Mouse (Mus musculus) kidney, postnatal 0 days (tissue): ENCODE measurements around the gene Borcs6. TPM values are rescaled to one million over a fixed set of nuclear protein-coding genes. Genes with fewer than 3 reads are reported as not detected.

Experiments used
- ATAC-seq: fragments of 200-750 bp; cut with Nextera tagmentation; replicated peaks from 2 replicates; pipeline ENCODE4 v1.8.0; 2017; ENCODE audit warnings: low read depth, moderate number of reproducible peaks, moderate TSS enrichment, moderate library complexity; ENCODE audit not compliant: low FRiP score
- DNase-seq: peaks from one replicate; pipeline ENCODE4 v3.0.0-alpha.2; 2016; ENCODE audit warnings: low spot score
- H3K27ac ChIP-seq: fragments of 300-500 bp; sonication (generic); 2 replicates; pipeline ENCODE4 v1.5.1; 2014; ENCODE audit warnings: mild to moderate bottlenecking
- H3K27me3 ChIP-seq: fragments of 300-500 bp; sonication (generic); 2 replicates; pipeline ENCODE4 v1.6.1; 2014; ENCODE audit warnings: low read length, mixed read lengths; ENCODE audit not compliant: insufficient read depth
- H3K36me3 ChIP-seq: fragments of 300-500 bp; sonication (generic); 2 replicates; pipeline ENCODE4 v1.6.1; 2014; ENCODE audit warnings: low read length, mixed read lengths; ENCODE audit not compliant: insufficient read depth
- H3K4me1 ChIP-seq: fragments of 300-500 bp; sonication (generic); replicated peaks from 2 replicates; pipeline ENCODE4 v1.6.1; 2014; ENCODE audit warnings: antibody characterized with exemption, low read length, mixed read lengths; ENCODE audit not compliant: insufficient read depth
- H3K4me2 ChIP-seq: fragments of 300-500 bp; sonication (generic); 2 replicates; pipeline ENCODE4 v1.6.1; 2014; ENCODE audit warnings: mild to moderate bottlenecking, low read length, moderate library complexity, mixed read lengths
- H3K4me3 ChIP-seq: fragments of 300-500 bp; sonication (generic); replicated peaks from 2 replicates; pipeline ENCODE4 v1.5.1; 2014; ENCODE audit warnings: low read depth, low read length
- H3K9ac ChIP-seq: fragments of 300-500 bp; sonication (generic); 2 replicates; pipeline ENCODE4 v1.6.1; 2014; ENCODE audit warnings: low read depth, low read length
- H3K9me3 ChIP-seq: fragments of 300-500 bp; sonication (generic); replicated peaks from 2 replicates; pipeline ENCODE4 v1.6.1; 2016; ENCODE audit warnings: low read length, inconsistent platforms, mixed read lengths
- CTCF ChIP-seq: IDR thresholded peaks from 2 replicates; pipeline ENCODE4 v1.5.1; 2016; ENCODE audit warnings: antibody characterized with exemption, low read depth, mild to moderate bottlenecking, moderate library complexity
- WGBS: fragments of 180-500 bp; shearing (Covaris S2); extraction: QIAGEN DNeasy Blood & Tissue Kit; methylation state at CpG from one replicate; pipeline ENCODE4 v1.1.7; 2014; 5-methylcytosine and 5-hydroxymethylcytosine counted together
- polyA plus RNA-seq: library from polyadenylated mRNA; unstranded; fragments of >200 nt; fragmentation: Nextera tagmentation; extraction: Ambion mirVana; gene quantifications from 2 replicates; pipeline ENCODE4 v1.2.1, GENCODE M21; 2015

Borcs6 gene
- polyA plus RNA-seq, 1 experiment from 2014 or later, result 13.3 TPM

GRCm38 (mm10) chr11:69046395-69046774 lies 13.1 kb upstream of the Borcs6 start:
- Histone ChIP-seq H3K9ac (peak overlapping the region; percentile 66), H3K9me3 (no peaks in the 10 kb centered on the region), H3K27ac (peak overlapping the region; percentile 84; the same call in 1 of the 2 replicates), H3K4me1 (peaks cover 11% of the 10 kb centered on the region), H3K4me2 (peak overlapping the region; percentile 87), H3K4me3 (peak overlapping the region; percentile 80), H3K27me3 (no peaks in the 10 kb centered on the region), H3K36me3 (0 out of 2 replicates have a peak, but pooled peaks cover 17% of the 10 kb centered on the region)
- ATAC-seq (no peak), DNase-seq (no peak)
- TF ChIP-seq CTCF, result no peak
- WGBS, result 6% methylated on average over 9 of the region's 9 CpGs

GRCm38 (mm10) chr11:69047592-69047991 lies 11.9 kb upstream of the Borcs6 start:
- ATAC-seq, result no peak
- WGBS, result 90% methylated on average over 12 of the region's 12 CpGs

GRCm38 (mm10) chr11:69048151-69048550 lies 11.4 kb upstream of the Borcs6 start:
- Histone ChIP-seq H3K27ac (no peak overlapping the region), H3K4me1 (peaks cover 11% of the 10 kb centered on the region), H3K9me3 (no peaks in the 10 kb centered on the region), H3K4me3 (no peak overlapping the region), H3K36me3 (0 out of 2 replicates have a peak, but pooled peaks cover 17% of the 10 kb centered on the region), H3K4me2 (no peak overlapping the region), H3K9ac (0 out of 2 replicates have a peak overlapping the region, but pooled peaks have one; percentile 18), H3K27me3 (no peaks in the 10 kb centered on the region)
- TF ChIP-seq CTCF, result no peak
- 88% methylated on average over 14 of the region's 14 CpGs for WGBS
- no peak for ATAC-seq
- DNase-seq, result no peak

More at GRCm38 (mm10) chr11:69047592-69047991, 11.9 kb upstream of the Borcs6 start:
- Histone ChIP-seq H3K27me3 (no peaks in the 10 kb centered on the region), H3K4me3 (no peak overlapping the region), H3K9me3 (no peaks in the 10 kb centered on the region), H3K36me3 (0 out of 2 replicates have a peak, but pooled peaks cover 17% of the 10 kb centered on the region), H3K4me2 (0 out of 2 replicates have a peak overlapping the region, but pooled peaks have one; percentile 87), H3K4me1 (peaks cover 11% of the 10 kb centered on the region), H3K27ac (no peak overlapping the region), H3K9ac (0 out of 2 replicates have a peak overlapping the region, but pooled peaks have one; percentile 18)
- no peak for TF ChIP-seq CTCF
- no peak for DNase-seq

GRCm38 (mm10) chr11:69050748-69051147 lies 8.8 kb upstream of the Borcs6 start:
- peaks cover 11% of the 10 kb centered on the region for H3K4me1 ChIP-seq
- no peak for DNase-seq

GRCm38 (mm10) chr11:69051771-69052170 lies 7.7 kb upstream of the Borcs6 start:
- H3K36me3 ChIP-seq, result 0 out of 2 replicates have a peak, but pooled peaks cover 17% of the 10 kb centered on the region

More at GRCm38 (mm10) chr11:69050748-69051147, 8.8 kb upstream of the Borcs6 start:
- Histone ChIP-seq H3K9me3 (no peaks in the 10 kb centered on the region), H3K27me3 (no peaks in the 10 kb centered on the region), H3K4me3 (no peak overlapping the region), H3K9ac (no peak overlapping the region), H3K27ac (no peak overlapping the region), H3K36me3 (0 out of 2 replicates have a peak, but pooled peaks cover 17% of the 10 kb centered on the region), H3K4me2 (no peak overlapping the region)
- ATAC-seq, result no peak
- WGBS, result 89% methylated on average over 8 of the region's 8 CpGs
- TF ChIP-seq CTCF, result no peak

GRCm38 (mm10) chr11:69052824-69053421 lies 6.6 kb upstream of the Borcs6 start:
- H3K9ac ChIP-seq, result no peak overlapping the region
- WGBS, result 60% methylated on average over 2 of the region's 2 CpGs
- ATAC-seq (no peak), DNase-seq (no peak)
- H3K36me3 ChIP-seq, result 0 out of 2 replicates have a peak, but pooled peaks cover 17% of the 10 kb centered on the region
- no peak overlapping the region for H3K4me2 ChIP-seq
- no peaks in the 10 kb centered on the region for H3K9me3 ChIP-seq
- peaks cover 2% of the 10 kb centered on the region for H3K4me1 ChIP-seq
- no peak for TF ChIP-seq CTCF
- H3K27ac ChIP-seq, result no peak overlapping the region
- H3K4me3 ChIP-seq, result no peak overlapping the region
- H3K27me3 ChIP-seq, result no peaks in the 10 kb centered on the region

More at GRCm38 (mm10) chr11:69051771-69052170, 7.7 kb upstream of the Borcs6 start:
- Histone ChIP-seq H3K9me3 (no peaks in the 10 kb centered on the region), H3K27ac (no peak overlapping the region), H3K9ac (no peak overlapping the region), H3K4me1 (peaks cover 6% of the 10 kb centered on the region; the same call in 1 of the 2 replicates), H3K27me3 (no peaks in the 10 kb centered on the region), H3K4me3 (no peak overlapping the region), H3K4me2 (no peak overlapping the region)
- DNase-seq, result no peak
- WGBS, result 88% methylated on average over 4 of the region's 4 CpGs
- no peak for TF ChIP-seq CTCF
- no peak for ATAC-seq
